Mouse (Mus musculus): ENCODE measurements around the gene Dip2a.

GRCm38 (mm10) chr10:76392596-76392995 lies 47.5 kb upstream of the Dip2a start:
- TF ChIP-seq POLR2A (IDR thresholded peaks at IDR 0.05; ENCODE audit: insufficient read depth, low read depth, low read length): no peak
- TF ChIP-seq EP300 (IDR thresholded peaks at IDR 0.05; ENCODE audit: insufficient read depth, low read depth, low read length): no peak

All from heart, adult 2 months (tissue).